Mouse (Mus musculus) testis, adult 2 months (tissue): ENCODE measurements around the gene Kif5a.

Source experiments
- CTCF ChIP-seq: fragments of 200-500 bp; IDR thresholded peaks from 2 replicates; pipeline ENCODE4 v1.5.1; 2012; ENCODE audit warnings: low read depth, mild to moderate bottlenecking, inconsistent platforms, low read length, moderate library complexity; ENCODE audit not compliant: control insufficient read depth, insufficient read depth, insufficient replicate concordance
- POLR2A ChIP-seq: fragments of 200-500 bp; IDR thresholded peaks from 2 replicates; pipeline ENCODE4 v1.6.1; 2012; ENCODE audit warnings: low read depth, mild to moderate bottlenecking, inconsistent platforms, low read length, moderate library complexity; ENCODE audit not compliant: control insufficient read depth

DNA sequence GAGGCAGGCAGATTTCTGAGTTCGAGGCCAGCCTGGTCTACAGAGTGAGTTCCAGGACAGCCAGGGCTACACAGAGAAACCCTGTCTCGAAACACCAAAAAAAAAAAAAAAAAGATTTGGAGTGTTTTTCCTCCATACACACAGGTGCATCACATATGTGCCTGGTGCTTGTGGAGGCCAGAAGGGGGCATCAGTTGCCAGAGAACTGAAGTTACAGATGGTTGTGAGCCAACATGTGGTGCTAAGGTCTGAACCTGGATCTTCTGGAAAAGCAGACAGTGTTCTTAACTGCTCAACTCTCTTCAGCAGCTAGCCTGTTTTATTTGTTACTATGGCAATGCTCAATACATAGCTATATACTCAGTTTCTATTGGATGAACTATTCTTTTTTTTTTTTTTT lies 16.6 kb upstream of the Kif5a start:
- TF ChIP-seq POLR2A = no peak
- TF ChIP-seq CTCF = no peak
